8 mouse cellular contexts compared by ENCODE assay signal in the genomic region with DNA sequence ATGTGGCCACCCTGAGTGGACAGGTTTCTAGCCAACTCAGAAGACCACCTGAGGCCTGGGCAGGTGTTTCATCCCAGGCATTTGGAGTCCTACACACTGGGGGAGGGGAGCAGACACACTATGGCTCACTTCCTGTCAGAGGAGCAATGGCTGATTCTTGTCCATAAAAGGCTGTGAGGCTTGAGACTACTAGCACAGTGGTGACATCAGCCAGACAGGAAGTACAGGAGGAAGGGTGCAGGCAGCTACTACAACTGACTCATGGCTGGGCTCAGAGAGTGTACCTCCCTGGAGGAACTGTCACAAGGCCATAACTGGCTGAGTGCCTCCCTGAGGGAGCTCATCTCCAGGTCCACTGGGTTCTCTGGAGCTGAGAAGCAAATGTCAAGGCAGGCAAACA. TPM values are rescaled to one million over a fixed set of nuclear protein-coding genes. Genes with fewer than 3 reads are reported as not detected.
DNase-seq lines count a peak whose midpoint lies in the region; ATAC-seq and TF ChIP-seq lines count a peak whose summit lies in the region.

No protein-coding gene starts in this region.

- no peak overlapping the region for H3K4me2 ChIP-seq in intestine, embryonic 14.5 days (ENCODE audit: low read length)
- no peak overlapping the region for H3K4me2 ChIP-seq in liver, embryonic 14.5 days (ENCODE audit: low read depth)
- H3K4me2 ChIP-seq in midbrain, embryonic 16.5 days (ENCODE audit: low read length) = no peak overlapping the region

- TF ChIP-seq EP300 in liver, embryonic 14.5 days (IDR thresholded peaks at IDR 0.05; ENCODE audit: low read depth) = no peak

- no peak overlapping the region for H3K4me3 ChIP-seq in intestine, embryonic 14.5 days (ENCODE audit: low read depth, low read length)
- H3K4me3 ChIP-seq in liver, embryonic 14.5 days (ENCODE audit: insufficient read depth in 1 of 2, low read depth in 2 of 2, low read length in 2 of 2) = no peak overlapping the region
- no peak overlapping the region for H3K4me3 ChIP-seq in midbrain, embryonic 16.5 days (ENCODE audit: low read depth, low read length)

- H3K36me3 ChIP-seq in intestine, embryonic 14.5 days (ENCODE audit: control insufficient read depth, insufficient read depth, low read length) = peaks cover 64% of the 10 kb centered on the region
- peaks cover 36% of the 10 kb centered on the region for H3K36me3 ChIP-seq in liver, embryonic 14.5 days (replicated peaks; ENCODE audit: control insufficient read depth, insufficient read depth, low read depth)
- 0 out of 2 replicates have a peak, but pooled peaks cover 3% of the 10 kb centered on the region for H3K36me3 ChIP-seq in midbrain, embryonic 16.5 days (ENCODE audit: control insufficient read depth, insufficient read depth, low read length)

- no peaks in the 10 kb centered on the region for H3K9me3 ChIP-seq in intestine, embryonic 14.5 days (ENCODE audit: control insufficient read depth, low read length)
- H3K9me3 ChIP-seq in liver, embryonic 14.5 days (ENCODE audit: control insufficient read depth, low read length) = no peaks in the 10 kb centered on the region
- no peaks in the 10 kb centered on the region for H3K9me3 ChIP-seq in midbrain, embryonic 16.5 days (replicated peaks; ENCODE audit: control insufficient read depth, low read length, poor library complexity, severe bottlenecking)

- H3K9ac ChIP-seq in intestine, embryonic 14.5 days (ENCODE audit: low read length) = no peak overlapping the region
- H3K9ac ChIP-seq in liver, embryonic 14.5 days (replicated peaks) = no peak overlapping the region
- no peak overlapping the region for H3K9ac ChIP-seq in midbrain, embryonic 16.5 days (ENCODE audit: low read depth, low read length)

- H3K4me1 ChIP-seq in intestine, embryonic 14.5 days (replicated peaks; ENCODE audit: control insufficient read depth, insufficient read depth, low read length) = peaks cover 45% of the 10 kb centered on the region
- H3K4me1 ChIP-seq in liver, embryonic 14.5 days (replicated peaks; ENCODE audit: control insufficient read depth in 2 of 2, insufficient read depth in 2 of 2, low read length in 1 of 2) = peaks cover 5 to 25% of the 10 kb centered on the region in 2 experiments; a peak in 2 of 4 replicates
- peaks cover 11% of the 10 kb centered on the region; the same call in 1 of the 2 replicates for H3K4me1 ChIP-seq in midbrain, embryonic 16.5 days (ENCODE audit: control insufficient read depth, insufficient read depth, low read length)

- no peak for TF ChIP-seq CTCF in liver, embryonic 14.5 days (IDR thresholded peaks at IDR 0.05; ENCODE audit: low read depth)

- peak overlapping the region; percentile 96 for H3K27ac ChIP-seq in intestine, embryonic 14.5 days (ENCODE audit: low read depth)
- no peak overlapping the region for H3K27ac ChIP-seq in liver, embryonic 14.5 days
- no peak overlapping the region for H3K27ac ChIP-seq in midbrain, embryonic 16.5 days (ENCODE audit: low read length)

- H3K27me3 ChIP-seq in intestine, embryonic 14.5 days (replicated peaks; ENCODE audit: control insufficient read depth, insufficient read depth, low read length) = no peaks in the 10 kb centered on the region
- no peaks in the 10 kb centered on the region for H3K27me3 ChIP-seq in liver, embryonic 14.5 days (ENCODE audit: control insufficient read depth, insufficient read depth, low read length)
- no peaks in the 10 kb centered on the region for H3K27me3 ChIP-seq in midbrain, embryonic 16.5 days (ENCODE audit: control insufficient read depth, insufficient read depth, low read depth, low read length)

- DNase-seq in right cerebral cortex, adult 18-20 months = peak; percentile 60
- DNase-seq in right cerebral cortex, postnatal 25 days = no peak
- DNase-seq in ZHBTc4 (ENCODE audit: low read depth, low spot score) = peak; percentile 52
- peak; percentile 40 to 56 for DNase-seq in gastrocnemius, adult 8-10 months (ENCODE audit: low spot score in 2 of 2)
- DNase-seq in intestine, embryonic 14.5 days (ENCODE audit: low spot score) = no peak
- DNase-seq in liver, embryonic 14.5 days (ENCODE audit: low read depth in 3 of 3, low spot score in 3 of 3) = peak in 2 of 3 experiments; percentile 10 to 47
- DNase-seq in spleen, adult 18-20 months = peak; percentile 56 to 61

- 0 out of 2 replicates have a peak, but pooled peaks have one; percentile 16 for ATAC-seq in intestine, embryonic 14.5 days (replicated peaks; ENCODE audit: low FRiP score, low TSS enrichment, low read depth)
- ATAC-seq in liver, embryonic 14.5 days (ENCODE audit: insufficient read depth) = peak; percentile 45
- no peak for ATAC-seq in midbrain, embryonic 16.5 days

RNA-seq across cellular contexts. Expression of a gene that starts 41.5 kb away (rescaled TPM):
- 10 to 100 TPM; 33.4 to 51.3 (median 39.4) TPM for total RNA-seq in gastrocnemius, adult 8-10 months (2022)
- polyA plus RNA-seq in intestine, embryonic 14.5 days (2014; fragmentation: Nextera tagmentation; extraction: Ambion mirVana) = 67.9 and 72.2 TPM in 2 replicates
- polyA plus RNA-seq in liver, embryonic 14.5 days (2012; rRNA removed) = 14.2 and 21.9 TPM in 2 replicates
- 21.3 and 23.1 TPM in 2 replicates for polyA plus RNA-seq in liver, embryonic 14.5 days (2014; fragmentation: Nextera tagmentation; extraction: Ambion mirVana)
- 9.5 and 11.2 TPM in 2 replicates for polyA plus RNA-seq in midbrain, embryonic 16.5 days (2015; fragmentation: Nextera tagmentation; extraction: Ambion mirVana)

RNA-seq across cellular contexts. Expression of a gene that starts 43.7 kb away (rescaled TPM):
- under 1 TPM in 2 of 4 experiments, not detected in 2; 0.63 to 0.86 TPM for total RNA-seq in gastrocnemius, adult 8-10 months (2022)
- polyA plus RNA-seq in intestine, embryonic 14.5 days (2014; fragmentation: Nextera tagmentation; extraction: Ambion mirVana) = not detected in 2 replicates
- polyA plus RNA-seq in liver, embryonic 14.5 days (2012; rRNA removed) = 32.6 and 43.9 TPM in 2 replicates
- 12.7 and 13.5 TPM in 2 replicates for polyA plus RNA-seq in liver, embryonic 14.5 days (2014; fragmentation: Nextera tagmentation; extraction: Ambion mirVana)
- polyA plus RNA-seq in midbrain, embryonic 16.5 days (2015; fragmentation: Nextera tagmentation; extraction: Ambion mirVana) = 0.11 and 0.27 TPM in 2 replicates

Comparison
In these comparisons a context has a peak if more than half of its experiments do, and no peak if none do; other contexts are left out.
1. DNase-seq: peak in right cerebral cortex, adult 18-20 months (single experiment), ZHBTc4 (single experiment), gastrocnemius, adult 8-10 months (2 of 2), liver, embryonic 14.5 days (2 of 3) and spleen, adult 18-20 months (2 of 2); none in right cerebral cortex, postnatal 25 days (single experiment) and intestine, embryonic 14.5 days (single experiment).
2. RNA of a gene that starts 43.7 kb away (polyA plus RNA-seq): 12.7 to 43.9 TPM in liver, embryonic 14.5 days; 0.11 to 0.27 TPM in midbrain, embryonic 16.5 days and not detected in intestine, embryonic 14.5 days; every median in the first group is over 10 times any median in the second.